Mouse (Mus musculus): ENCODE measurements at regions not wholly inside any gene's neighbourhood (a gene's known extent, or its start where the extent isn't known, plus 50 kb on each side); places are given as distances from the start of the nearest gene placed in this dataset.
"Not testable (repeated sequence)": the region's sequence is repeated elsewhere in the genome, so short reads cannot be mapped to it uniquely, and the experiment has no call there.

DNA sequence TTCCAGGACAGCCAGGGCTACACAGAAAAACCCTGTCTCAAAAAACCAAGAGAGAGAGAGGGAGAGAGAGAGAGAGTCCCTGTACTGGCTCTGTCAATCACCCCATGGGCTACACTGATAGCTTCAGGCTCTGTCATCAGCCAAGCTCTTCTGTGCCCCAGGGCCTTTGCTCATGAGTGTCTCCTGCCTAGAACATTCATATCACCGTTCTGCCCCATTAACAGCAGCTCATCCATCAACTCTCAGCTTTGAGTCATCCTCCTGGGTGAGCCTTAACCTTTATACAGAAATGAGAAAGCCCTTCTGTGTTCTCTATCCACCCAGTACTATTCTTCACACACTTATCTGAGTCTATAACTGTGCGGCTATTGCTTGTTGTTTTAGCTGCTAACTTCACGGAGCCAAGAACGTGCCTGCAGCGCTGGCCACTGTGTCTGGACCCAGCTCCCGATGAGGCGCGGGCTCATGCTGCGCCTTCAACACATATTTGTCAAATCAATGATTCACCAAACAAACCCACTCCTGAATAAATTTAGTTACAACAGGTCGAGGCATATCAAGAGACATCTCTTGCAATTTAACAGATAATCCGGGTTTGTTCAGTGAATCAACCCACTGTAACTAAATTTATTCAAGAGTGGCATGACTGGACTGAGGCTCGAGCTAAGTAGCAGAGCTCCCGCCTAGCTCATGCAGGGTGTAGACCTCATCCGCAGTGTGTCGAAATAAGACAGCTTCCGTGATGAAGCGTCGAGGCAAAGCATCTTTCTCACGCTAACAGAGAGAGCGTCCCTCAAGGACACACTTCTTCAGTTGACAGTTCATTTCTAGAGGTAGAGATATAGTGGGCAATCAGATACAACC lies 152.1 kb downstream of the Katnal1 start:
- DNase-seq (ENCODE audit: low spot score) = no peak

DNA sequence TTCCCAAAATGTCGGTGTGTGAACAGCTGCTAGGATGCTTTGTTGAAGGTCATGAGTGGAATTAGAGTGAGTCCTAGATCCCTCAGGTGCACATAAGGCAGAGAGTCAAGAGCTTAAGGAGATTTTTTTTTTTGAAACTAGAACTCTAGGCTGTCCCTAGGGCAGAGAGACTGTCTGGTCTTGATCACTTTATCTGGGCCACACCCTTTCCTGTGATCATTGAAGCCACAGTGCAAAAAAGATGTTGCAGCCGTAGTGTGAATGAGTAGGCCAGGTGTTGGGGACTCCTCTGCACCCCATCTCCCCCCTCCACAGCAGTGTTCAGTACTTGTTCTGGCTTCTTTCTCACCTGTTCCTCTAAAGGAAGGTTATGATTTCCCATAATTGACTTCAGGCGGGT lies 153.9 kb downstream of the Katnal1 start:
- no peak for DNase-seq (ENCODE audit: low spot score)

DNA sequence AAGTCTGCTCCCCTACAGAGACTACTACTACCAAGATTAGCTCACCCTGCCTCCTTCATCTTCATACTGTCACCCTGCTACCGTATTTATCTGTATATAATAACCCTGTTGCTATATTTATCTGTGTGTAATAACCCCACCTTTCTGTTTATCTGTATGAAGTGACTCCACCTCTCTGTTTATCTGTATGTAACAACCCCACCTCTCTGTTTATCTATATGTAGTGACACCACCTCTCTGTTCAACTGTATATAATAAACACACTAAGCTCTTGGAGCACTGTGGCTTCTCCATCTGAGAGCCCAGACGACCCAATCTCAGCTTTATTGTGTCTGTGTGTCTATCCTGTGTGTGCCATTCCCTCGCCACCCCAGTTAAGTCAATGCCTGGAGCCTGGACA lies 154.7 kb downstream of the Katnal1 start:
- no peak for DNase-seq (ENCODE audit: low spot score)

DNA sequence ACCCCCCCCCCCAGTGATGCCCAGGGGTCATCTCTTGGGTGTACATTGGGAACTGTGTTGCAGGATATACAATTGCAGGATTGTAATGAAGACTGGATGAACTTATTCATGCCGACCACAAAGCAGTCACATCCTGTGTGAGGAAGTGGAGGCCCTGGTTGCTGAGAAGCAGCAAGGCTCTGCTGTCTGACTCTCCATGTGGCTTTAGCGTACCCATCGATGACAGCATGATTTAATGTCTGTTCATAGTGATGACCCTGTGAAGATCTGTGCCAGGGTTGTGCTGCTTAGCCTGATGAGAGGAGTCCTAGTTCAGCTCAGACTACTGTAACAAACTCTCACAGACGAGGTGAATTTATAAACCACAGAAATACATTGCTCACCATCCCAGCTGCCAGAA lies 159.7 kb downstream of the Katnal1 start:
- no peak for DNase-seq (ENCODE audit: low spot score)

DNA sequence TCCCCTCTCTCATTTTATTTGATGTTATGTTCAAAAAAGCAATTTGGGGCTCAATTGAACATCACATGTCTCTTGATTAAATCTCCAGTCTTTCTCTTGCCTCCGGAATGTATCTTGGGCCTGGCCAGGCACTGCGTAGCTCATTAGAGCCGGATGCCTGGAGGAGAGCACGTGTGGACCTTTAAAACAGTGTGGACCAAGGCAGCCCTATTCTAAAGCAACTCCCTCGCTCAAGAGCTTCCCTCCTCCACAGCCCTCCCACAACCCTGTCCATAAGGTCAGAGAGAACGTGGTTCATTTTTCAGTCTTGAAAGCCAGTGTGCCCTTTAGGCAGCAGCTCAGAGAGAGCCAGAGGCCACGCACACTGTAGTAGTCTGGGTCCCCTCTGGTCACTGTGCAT lies 160.8 kb downstream of the Katnal1 start:
- DNase-seq (ENCODE audit: low spot score) = no peak

DNA sequence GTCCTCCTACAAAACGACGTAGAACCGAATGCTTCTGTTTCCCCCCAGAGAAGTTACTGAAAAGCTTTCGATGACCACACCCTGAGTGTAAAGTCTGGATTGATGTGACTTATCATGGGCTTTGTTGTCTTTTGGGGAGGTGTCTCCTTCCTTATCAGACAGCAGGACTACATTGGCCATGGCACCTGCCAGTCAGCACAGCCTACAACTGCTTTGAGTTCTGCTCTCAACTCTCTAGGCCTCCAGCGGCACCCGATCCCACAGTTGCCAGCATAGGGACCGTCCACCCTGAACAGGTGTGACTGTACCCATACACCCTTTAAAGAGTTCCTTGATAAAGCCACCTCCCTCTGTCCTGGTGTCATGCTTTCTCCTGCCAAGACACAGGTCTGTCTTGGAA lies 163.1 kb downstream of the Katnal1 start:
- DNase-seq (ENCODE audit: low spot score) = no peak

DNA sequence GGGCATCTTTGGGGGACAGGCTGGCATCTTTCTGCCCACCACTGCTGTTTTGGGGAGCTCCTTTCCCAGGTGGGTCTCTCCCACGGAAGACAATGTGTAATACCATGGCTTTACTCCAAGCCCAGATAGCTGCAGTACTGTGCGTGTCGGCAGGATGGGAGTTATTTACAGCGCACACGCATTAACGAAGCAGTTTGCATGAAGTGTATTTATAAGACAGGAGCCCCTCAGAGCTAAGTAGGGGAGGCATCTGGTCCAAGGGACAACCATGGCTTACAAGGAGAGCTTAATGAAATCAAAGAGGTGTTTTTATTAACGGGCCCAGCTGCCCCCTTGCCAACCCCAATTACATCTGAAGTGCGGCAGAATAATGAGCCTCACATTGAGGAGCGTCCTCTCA lies 169.0 kb downstream of the Katnal1 start:
- DNase-seq (ENCODE audit: low spot score) = no peak

DNA sequence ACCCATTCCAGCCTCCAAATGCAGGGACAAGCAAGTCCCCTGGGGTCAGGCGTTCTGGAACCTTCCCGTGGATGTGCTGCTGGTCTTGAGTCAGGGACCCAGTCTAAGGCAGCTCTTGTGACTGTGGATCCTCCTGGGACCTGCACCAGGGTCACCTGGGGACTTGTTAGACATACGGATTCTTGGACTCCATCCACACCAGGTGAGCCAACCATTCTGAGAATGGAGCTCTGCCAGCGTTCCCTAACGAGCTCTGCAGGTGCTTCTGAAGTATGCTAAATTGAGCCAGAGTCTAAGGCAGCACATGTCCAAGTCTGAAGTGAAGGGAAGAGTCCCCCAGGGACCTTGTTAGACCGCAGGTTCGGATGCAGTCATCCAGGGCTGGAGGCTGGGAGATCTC lies 170.3 kb downstream of the Katnal1 start:
- DNase-seq (ENCODE audit: low spot score) = no peak

DNA sequence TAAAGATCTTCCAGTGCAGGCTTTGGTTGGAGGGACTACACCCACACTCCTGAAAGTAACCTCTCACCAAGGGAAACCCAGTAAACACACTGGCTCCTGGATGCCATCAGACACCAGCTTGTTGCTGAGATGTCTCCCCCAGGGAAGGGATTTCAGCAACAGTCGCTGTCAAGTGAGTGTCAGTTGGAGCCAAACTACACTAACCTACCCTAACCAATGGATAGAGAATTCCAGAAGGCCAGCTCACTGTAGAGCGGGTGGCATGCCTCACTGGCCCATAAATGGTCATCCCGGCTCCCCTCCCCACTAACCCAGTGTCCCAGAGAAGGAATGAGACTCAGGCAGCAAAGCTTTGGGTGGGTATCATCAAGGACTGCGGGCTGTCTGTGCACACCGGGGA lies 171.4 kb downstream of the Katnal1 start:
- DNase-seq (ENCODE audit: low spot score) = no peak

DNA sequence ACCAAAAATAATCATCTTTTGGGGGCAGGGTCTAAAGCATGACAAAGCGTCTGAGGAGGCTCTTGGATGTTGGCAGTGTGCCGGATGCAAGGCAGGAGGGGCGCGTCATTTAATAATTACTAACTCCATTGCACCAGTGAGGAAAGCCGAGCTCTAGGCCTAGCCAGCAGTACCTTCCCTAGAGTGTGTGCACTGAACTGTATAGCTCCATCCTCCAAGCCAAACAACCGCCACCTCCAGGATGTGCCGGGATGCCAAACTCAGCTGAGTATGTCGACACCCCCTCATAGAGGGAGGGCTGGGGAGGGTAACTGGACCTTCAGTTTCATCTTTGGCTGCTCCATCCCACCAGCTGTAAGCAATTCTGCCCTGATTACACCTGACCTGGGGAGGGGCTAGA lies 171.9 kb downstream of the Katnal1 start:
- no peak for DNase-seq (ENCODE audit: low spot score)

DNA sequence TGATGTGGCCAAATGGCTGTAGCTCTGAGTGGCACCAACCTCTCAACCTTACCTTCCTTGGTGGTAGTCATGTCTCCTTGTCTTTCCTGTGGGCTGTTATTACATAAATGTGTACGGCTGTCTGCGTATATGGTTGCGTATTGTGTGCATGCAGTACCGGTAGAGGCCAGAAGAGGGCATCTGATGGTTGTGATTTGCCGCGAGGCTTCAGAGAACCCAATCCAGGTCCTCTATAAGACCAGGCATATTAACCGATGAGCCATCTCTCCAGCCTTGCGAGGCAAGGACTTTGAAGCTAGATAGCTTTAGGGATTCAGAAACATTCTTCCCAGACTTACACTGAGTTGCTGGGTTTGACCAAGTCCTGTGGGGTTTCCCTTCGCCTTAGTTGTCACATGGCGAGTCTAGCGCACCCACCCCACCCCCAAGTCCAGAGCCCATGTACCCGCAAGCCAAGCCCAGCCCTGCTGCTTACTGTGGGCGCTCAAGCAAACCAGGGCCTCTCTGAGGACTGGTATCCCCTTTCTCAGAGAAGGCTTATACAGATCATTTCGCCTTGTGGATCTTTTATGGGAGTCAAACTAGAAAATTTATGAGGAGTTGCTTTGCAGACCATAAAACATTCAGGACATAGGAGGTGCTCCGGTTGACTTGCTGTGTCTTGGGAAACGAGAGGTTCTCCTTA lies 172.7 kb downstream of the Katnal1 start:
- DNase-seq (ENCODE audit: low spot score) = no peak

DNA sequence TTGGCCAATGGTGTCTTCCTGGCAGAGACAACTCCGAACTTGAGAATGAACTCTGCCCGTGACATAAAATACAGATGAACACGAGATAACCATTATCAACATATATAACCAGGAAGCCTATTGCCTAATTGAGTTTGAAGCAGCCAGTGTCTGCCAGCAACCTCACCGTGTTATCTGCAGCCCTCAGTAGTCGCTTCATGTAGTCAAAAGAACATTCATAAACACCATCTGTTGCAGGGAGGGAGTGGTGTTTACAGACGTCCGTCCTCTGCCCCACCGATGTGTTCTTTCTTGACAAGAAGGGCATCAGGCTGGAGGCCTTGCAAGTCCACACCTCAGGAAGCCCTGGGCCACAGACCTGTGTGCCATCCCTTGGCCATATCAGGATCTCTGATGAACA lies 173.3 kb downstream of the Katnal1 start:
- DNase-seq (ENCODE audit: low spot score) = no peak

DNA sequence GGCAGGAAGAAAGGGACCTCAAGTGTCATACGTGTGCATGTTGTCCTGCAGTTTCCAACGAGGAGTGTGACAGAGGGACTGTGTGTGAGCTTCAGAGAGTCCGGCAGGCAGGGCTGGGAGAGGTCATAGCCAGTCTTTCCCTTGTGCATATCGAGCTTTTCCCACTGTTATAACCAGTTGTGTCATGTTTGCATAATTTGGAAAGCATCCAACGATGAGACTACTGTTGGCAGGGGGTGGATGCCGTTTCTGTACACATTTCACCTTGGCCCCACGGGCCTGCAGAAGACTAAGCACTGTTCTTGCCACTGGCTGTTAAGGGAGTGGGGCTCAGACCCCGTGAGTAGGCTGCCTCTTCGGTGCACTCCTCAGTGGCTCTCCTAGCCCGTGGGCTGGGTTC lies 174.2 kb downstream of the Katnal1 start:
- DNase-seq (ENCODE audit: low spot score) = no peak

DNA sequence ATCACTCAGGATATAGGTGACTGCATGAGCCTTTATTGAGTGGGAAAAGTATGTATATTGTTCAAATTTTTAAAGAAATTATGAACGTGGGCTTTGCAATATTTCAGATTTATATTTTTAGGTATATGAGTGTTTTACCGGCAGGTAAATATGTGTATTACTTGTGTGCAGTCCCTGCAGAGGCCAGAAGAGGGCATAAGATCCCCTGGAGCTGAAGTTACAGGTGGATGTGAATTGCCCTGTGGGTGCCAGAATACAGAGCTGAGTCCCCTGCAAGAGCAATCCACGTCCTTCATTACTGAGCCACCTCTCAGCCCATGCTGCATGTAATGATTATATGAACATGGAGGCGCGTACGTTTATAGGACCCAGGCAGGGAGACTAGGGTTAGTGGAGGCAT lies 174.8 kb downstream of the Katnal1 start:
- no peak for DNase-seq (ENCODE audit: low spot score)

DNA sequence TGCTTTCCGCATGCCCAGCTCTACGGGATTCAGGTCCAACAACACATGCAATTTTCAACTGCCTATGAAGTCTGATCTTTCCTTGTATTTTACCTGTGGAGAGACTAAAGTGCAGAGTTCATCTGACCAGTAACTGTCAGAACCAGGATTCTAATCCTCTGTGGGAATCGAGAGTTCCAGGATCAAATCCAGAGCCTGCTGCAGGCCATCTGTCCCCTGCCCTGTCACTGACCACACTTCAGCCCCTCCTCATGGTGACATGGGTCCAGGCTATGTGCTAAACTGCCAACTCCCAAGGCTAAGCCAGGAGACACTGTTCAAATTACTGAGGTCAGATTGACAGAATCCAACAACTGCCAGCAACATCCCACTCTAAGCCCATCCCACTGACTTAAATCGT lies 175.7 kb downstream of the Katnal1 start:
- no peak for DNase-seq (ENCODE audit: low spot score)

DNA sequence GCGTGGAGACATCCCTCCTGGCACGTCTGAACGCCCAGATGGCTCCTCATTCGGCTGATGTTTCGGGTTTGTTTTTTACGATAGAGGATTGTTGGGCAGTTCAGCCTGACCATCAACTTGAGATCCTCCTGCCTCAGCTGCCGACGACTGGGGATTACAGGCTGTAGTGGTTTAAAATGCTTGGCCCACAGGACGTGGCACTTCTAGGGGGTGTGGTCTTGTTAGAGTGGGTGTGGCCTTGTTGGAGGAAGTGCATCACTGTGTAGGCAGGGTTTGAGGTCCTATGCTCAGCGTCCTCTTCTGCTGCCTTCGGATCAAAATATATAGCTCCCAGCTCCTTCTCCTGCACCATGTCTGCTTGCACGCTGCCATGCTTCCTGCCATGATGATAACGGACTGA lies 177.1 kb downstream of the Katnal1 start:
- DNase-seq (ENCODE audit: low spot score) = no peak

DNA sequence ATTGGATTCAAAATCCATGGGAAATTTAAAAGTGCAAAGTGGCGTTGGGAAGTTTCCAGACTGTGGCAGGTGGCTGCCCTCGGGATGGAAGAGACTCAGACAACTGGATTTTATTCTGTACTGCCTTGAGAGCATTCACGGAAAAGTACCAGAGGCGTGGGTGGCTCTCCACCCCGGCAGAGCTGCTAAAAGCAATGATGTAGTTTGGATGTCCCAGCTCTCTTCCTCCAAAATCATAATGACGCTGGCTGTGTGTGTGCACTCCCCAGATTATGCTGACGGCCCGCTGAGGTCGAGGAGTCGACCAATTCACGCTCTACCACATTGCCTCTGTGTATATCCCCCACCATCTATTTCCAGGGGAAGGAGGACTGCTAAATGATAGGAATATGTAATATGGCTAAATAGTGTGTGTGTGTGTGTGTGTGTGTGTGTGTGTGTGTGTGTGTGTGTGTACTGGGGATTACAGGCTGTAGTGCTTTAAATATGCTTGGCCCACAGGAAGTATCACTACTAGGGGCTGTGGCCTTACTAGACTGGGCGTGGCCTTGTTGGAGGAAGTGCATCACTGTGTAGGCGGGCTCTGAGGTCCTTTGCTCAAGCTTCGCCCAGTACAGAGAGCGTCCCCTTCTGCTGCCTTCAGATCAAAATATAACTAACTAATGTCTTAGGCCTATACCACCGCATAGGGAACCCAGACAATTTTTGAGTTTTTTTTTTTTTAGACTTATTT lies 179.0 kb downstream of the Katnal1 start:
- DNase-seq (ENCODE audit: low spot score) = no peak

DNA sequence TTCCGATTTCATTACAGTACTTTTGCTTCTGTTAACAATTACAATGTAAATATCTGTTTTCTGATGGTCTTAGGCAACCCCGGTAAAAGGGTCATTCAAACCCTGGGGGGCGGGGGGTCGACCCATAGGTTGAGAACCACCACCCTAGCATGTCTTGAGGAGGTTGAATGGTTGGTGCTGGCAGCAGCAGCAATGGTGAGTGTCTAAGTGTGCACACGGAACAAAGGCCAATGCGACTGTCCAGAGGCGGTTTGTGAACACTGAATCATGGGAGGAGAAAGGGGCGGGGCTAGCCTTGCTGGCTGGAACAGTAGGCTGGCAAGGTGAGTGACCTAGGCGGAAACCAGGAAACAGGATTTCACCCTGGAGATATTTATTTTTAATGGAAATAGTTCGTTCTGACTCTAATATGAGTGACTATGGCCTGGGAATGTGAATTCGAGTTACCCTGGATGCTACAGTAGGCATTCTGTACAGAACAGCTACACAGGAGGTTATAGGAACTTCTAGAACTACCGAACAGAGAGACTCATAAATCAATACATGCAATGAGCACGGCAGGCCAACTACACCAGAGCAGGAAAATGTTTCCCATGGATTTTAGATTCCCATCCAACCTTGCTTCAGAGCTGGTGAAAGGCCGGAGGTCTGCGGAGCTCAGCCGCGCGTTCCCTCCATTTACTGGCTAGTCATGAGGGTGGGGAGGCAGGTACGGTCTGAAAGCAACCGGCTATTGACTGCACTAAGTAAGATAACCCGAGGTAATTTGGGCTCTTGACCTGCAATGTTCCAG lies 181.0 kb downstream of the Katnal1 start:
- no peak for DNase-seq (ENCODE audit: low spot score)

DNA sequence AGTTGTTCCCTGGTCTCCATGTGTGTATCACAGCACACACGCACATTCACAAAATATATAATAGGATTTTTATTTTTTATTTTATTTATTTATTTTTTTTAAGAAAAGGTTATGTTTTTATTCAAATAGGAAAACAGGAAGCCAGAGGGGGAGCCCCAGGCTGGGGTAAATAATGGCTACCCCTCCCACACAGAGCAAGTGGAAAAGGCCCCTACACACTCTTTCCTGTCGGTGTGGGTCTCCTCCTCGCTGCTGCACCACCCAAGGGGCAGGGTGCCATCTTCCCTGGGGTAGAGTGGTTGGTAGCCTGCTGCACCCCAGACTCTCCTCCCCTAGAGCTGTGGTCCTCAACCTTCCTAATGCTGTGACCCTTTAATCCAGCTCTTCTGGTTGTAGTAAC lies 181.6 kb downstream of the Katnal1 start:
- no peak for DNase-seq (ENCODE audit: low spot score)

DNA sequence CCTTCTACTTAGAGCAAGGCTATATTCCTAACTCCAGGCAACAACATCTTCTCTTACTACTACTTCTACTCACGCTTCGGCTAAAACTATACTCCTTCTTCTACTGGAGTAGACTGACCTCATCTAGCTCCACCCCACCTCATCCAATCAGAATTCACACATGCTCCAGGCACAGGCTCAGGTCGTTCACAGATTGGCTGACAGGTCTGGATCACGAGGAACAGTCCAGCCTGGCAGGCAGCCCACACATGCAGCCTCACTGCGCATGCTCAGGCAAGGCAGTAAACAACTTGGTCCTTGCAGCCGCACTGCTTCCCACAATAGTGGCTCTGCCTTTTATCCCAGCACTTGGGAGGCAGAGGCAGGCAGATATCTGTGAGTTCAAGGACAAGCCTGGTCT lies 182.4 kb downstream of the Katnal1 start:
- DNase-seq (ENCODE audit: low spot score) = not testable (repeated sequence)

DNA sequence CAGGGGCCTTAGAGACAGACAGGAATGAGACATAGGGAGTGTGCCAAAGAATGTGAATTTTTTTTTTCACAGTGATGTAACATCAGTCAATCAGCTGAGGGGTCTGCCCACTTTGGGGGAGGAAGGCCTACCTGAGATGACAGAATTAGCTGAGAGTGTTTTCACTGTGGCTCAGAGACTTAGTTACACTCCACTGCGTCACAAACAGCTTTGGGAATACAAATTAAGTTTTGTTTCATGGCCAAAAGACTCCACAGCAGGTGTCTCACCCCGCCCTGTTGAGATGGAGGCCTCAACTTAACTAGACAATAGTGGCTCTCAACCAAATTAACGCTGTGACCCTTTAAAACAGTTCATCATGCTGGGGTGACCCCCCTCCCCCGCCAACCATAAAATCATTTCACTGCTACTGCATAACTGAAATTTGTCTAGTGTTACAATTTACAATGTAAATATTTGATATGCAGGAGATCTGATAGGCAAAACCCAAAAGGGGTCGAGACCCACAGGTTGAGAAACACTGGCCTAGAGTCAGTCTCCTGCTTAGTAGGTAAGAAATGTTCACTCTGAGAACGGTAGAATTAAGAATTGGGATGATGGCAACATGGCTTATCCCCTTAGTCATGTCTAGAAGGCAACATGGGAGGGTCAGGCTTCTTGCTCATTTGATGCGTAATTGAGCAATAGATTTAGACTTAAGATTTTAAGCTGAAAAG lies 184.3 kb downstream of the Katnal1 start:
- no peak for DNase-seq (ENCODE audit: low spot score)

Data from urinary bladder, adult 2 months (tissue).